Mouse (Mus musculus): ENCODE data around the gene 5430419D17Rik.

Gene 5430419D17Rik

DNA sequence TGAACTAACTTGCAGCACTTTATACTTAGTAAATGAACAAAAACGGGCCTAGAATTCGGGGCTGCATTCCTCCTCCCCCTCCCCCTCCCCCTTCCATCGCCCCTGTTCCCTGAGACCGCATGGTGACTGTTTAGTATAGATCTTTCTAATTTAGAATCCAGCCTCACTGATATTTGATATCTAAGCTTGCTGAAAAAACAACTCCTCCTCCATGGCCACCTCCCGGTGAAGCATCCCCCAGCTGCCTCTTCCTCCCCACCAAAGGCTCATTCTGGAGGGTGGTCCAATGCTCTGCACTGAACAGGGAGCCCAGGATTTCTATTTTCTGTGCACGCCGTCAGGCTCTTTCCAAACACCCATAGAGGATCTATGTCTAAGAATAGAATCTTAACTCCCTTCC is 144.1 kb downstream of the 5430419D17Rik start:
- DNase-seq: no peak

DNA sequence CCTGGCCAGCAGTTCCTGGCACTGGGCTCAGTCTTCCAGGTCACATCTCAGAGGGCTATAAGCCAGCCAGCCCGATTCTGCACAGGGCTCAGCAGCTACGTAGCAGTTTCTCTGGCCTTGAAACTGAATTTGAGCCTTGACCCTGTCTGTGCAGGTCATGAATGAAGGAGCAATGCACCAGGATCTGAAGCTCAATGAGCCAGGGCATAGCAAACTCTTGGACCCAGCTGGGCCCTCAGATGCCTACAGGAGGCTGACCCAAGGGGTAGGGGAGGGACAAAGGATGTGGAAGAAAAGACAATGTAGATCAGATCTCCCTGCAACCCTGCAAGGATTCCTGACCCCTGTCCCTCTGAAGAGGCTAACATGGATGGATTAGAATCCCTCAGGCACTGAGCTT is 148.0 kb downstream of the 5430419D17Rik start, which contains the start of gene Cuzd1:
Gene Cuzd1 (minus strand): TSS at position 101 of the 400 bp plus-strand sequence.
- DNase-seq: no peak

DNA sequence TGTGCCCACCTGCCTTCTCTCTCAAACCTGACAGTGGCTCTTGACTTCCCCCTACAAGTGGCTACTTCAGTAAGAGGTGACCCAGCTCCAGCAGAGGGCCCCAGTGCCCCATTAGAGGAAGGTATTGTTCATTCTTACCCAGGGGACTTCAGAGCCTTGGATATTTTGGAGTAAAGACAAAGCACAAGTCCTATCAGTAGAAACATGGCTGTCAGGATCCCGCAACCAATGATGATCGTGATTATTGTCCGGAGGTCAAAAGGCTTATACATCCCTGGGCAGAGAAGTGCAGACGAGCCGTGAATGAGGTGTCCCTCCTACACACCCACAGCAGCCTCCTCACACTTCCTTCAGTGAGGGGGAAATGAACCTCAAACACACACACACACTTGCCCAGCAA is 152.9 kb downstream of the 5430419D17Rik start:
- DNase-seq: no peak

DNA sequence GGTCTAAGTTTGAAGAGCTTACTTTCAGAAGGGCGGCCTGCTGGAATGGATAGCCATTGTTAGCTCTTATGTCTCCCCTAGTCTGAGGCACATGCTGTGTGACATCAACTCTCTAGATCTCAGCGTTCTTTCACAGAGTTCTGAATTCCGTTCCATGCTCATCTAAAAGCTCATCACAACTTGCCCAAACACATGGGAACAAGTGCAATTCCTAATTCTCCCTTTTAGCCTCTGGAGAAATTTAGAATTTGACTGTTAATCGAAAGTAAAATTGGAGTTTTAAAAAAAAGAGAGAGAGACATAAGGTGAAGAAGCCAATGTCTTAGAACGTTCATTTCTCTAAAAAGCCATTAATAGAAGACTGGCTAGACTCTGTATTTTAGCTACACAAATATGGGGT is 155.2 kb downstream of the 5430419D17Rik start, which contains the start of gene Fam24b:
Gene Fam24b (minus strand): TSS at position 101 of the 400 bp plus-strand sequence.
- no peak for DNase-seq

DNA sequence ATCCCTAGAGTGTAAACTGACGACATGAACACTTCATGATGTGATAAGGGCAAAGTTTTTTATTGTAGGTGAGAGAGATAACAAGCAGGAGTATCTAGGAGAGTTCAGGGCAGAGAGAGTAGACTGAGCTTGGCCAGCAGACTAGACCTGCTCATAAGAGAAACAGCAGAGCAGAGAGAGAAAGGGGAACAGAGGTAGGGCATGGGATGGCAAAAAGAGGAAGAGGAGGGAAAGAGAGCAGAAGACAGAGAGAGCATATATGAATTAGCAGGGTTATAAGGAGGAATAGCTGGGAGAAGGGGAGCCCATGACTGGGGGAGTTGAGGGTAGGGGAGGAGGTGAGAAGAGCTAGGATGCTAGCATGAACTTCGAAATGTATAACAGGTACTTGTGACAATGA is 157.5 kb downstream of the 5430419D17Rik start:
- no peak for DNase-seq

DNA sequence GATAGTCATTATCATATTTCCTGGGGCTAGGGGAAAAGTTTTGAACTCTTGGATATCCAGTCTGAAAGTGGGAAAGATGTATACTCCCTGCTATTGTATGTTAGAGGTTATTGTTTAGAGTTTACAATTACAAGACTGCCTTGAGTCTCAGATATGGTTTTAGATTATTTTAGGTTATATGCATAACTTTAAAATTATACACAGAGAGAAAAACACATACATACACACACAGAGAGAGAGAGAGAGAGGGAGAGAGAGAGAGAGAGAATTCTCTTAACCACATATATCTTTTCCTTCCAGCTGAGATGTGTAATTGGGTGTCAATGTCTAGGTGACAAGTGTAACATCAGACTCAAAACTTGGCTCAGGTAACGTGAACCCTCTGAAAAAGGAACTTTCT is 159.4 kb downstream of the 5430419D17Rik start, which contains the start of gene Fam24a:
Gene Fam24a (plus strand): TSS at position 301 of the 400 bp plus-strand sequence.
- DNase-seq: no peak

DNA sequence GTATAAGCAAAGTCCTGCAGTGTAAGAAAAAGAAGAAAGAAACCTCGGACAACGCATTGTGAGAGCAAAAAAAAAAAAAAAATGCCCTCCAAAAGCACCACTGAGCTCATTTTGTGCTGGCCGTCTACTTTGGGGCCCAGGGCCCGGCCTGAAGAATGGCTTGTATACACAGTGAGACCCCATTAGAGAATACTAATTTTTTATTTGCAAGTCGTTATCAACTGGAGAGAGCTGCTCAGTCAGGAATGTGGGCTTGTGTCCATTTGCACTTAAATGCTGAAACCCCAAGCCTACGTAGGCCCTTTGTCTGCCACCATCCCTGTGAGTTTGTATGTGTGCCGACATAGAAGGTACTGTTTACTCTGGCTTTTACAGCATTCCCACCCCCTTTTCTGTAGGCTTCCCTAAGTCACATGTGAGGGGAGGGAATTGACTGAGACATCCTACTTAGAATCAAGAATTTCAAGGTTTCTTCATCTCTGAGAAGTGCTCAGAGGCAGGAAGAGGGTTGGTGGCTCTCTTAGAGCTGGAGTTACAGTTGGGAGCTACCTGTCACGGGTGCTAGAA is 163.4 kb downstream of the 5430419D17Rik start:
- no peak for DNase-seq

DNA sequence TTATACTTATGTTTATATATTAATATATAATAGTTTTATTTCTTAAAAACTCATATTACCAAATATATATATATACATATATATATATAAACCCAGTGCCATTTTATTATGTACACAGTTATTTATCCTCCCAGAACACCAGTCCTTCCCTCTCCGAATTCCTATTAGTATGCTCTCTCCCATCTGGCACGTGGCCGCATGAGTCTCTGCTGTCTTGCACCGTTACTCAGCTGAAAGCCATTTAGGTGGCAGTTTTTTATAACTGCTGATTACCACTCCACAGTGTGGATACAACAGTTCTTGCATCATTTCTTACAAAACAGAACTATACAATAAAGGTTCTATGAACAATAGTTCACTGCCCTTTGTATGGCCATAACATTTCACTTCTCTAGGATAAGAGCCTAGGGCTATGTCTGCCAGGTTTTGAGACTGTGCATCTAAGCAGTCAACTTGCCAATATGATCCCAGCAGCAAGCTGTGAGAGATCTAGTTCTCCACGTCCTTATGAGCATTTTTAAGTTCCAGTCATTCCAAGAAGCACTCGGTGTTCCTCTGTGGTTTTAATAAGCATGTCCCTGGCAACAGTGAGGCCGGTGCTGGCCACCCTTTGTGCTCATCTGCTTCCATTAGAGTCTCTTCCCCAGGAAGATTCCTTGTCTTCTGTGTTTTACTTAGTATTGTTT is 171.8 kb downstream of the 5430419D17Rik start:
- DNase-seq: no peak

Measured in kidney, postnatal 25 days (tissue).